Mouse (Mus musculus) bone marrow, adult 2 months (tissue): Measurements from ENCODE around the gene Siah2. TPM values are rescaled to one million over a fixed set of nuclear protein-coding genes. Genes with fewer than 3 reads are reported as not detected.

Experiments used
- H3K27ac ChIP-seq: fragments of 200-500 bp; 2 replicates; pipeline ENCODE4 v1.5.1; 2012; ENCODE audit warnings: low read depth, mild to moderate bottlenecking, control low read depth, inconsistent platforms, low read length; ENCODE audit not compliant: control insufficient read depth, poor library complexity, insufficient read depth
- H3K4me1 ChIP-seq: fragments of 200-500 bp; 2 replicates; pipeline ENCODE4 v1.6.1; 2011; ENCODE audit warnings: low read length; ENCODE audit not compliant: control insufficient read depth, insufficient read depth
- H3K4me3 ChIP-seq: fragments of 200-500 bp; replicated peaks from 2 replicates; pipeline ENCODE3; 2011; ENCODE audit warnings: mild to moderate bottlenecking, low read depth, low read length, control low read depth; ENCODE audit not compliant: control insufficient read depth
- CTCF ChIP-seq: fragments of 200-500 bp; IDR thresholded peaks from 2 replicates; pipeline ENCODE4 v1.5.1; 2011; ENCODE audit warnings: low read length, control low read depth; ENCODE audit not compliant: control insufficient read depth, insufficient read depth
- POLR2A ChIP-seq: fragments of 200-500 bp; IDR thresholded peaks from 2 replicates; pipeline ENCODE4 v1.6.1; 2011; ENCODE audit warnings: low read depth, mild to moderate bottlenecking, control low read depth, low read length, borderline replicate concordance; ENCODE audit not compliant: control insufficient read depth
- WGBS: fragments of 180-500 bp; shearing (Covaris S2); methylation state at CpG from one replicate; pipeline ENCODE4 v1.1.7; 2018; 5-methylcytosine and 5-hydroxymethylcytosine counted together
- polyA plus RNA-seq: library from polyadenylated mRNA; stranded (reverse); fragments of >200 nt; gene quantifications from 2 replicates; pipeline ENCODE4 v1.2.4, GENCODE M21; 2011; ENCODE audit warnings: low replicate concordance; ENCODE audit not compliant: missing spikeins, insufficient read depth, insufficient read length

The Siah2 gene
- 1.6 and 3.9 TPM in 2 replicates for polyA plus RNA-seq

DNA sequence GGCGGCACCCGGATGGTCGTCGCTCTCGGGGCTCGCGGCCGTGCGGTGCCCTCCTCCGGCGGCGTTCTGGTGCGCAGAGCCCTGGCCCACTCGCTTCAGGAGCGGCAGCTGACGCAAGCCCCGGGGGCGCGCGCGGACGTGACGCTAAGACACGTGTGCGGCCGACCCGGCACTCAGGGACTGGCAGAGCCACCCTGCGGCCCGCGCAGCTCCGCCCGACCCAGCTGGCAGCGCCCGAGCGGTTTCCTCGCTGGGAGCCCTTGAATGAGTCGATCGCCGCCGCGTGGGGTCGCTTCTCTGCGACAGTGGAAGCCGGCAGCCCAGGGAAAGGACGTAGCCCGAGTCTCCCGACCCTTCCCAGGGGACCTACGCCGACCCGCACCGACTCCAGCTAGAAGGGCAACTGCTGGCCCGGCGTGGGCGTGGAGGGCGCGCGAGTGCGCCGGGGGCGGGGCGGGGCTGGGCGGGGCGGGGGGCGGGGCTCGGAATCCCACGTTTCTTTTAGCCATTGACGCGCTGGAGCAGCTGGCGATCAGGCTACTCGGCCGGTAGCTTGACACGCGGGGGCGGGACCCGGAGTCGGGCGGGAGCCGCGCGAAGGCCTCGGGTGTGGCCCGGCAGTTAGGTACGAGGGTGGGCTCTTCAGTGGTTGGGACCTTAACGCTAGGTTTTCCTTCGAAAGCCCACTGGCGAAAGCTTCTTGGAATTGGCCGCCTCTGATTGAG, at the start of gene Siah2:
Gene Siah2, minus strand, starts transcription at position 404 of the 725 bp plus-strand sequence.
- Histone ChIP-seq H3K4me3 (peak within 1 kb of the TSS; percentile 95), H3K27ac (peak within 1 kb of the TSS; percentile 95), H3K4me1 (no peaks in the 10 kb centered on the region)
- no peak for TF ChIP-seq CTCF
- peak; percentile 55; the same call in 1 of the 2 replicates for TF ChIP-seq POLR2A
- WGBS: under 1% methylated on average over 82 of the region's 87 CpGs

- Histone ChIP-seq H3K27ac (no peak overlapping the region), H3K4me3 (no peak overlapping the region), H3K4me1 (no peaks in the 10 kb centered on the region)
- 51% methylated on average over 2 of the region's 2 CpGs for WGBS
- TF ChIP-seq CTCF (no peak), POLR2A (no peak)
These were observed 47.3 kb upstream of the Siah2 start for GRCm38 (mm10) chr3:58739536-58739935.

DNA sequence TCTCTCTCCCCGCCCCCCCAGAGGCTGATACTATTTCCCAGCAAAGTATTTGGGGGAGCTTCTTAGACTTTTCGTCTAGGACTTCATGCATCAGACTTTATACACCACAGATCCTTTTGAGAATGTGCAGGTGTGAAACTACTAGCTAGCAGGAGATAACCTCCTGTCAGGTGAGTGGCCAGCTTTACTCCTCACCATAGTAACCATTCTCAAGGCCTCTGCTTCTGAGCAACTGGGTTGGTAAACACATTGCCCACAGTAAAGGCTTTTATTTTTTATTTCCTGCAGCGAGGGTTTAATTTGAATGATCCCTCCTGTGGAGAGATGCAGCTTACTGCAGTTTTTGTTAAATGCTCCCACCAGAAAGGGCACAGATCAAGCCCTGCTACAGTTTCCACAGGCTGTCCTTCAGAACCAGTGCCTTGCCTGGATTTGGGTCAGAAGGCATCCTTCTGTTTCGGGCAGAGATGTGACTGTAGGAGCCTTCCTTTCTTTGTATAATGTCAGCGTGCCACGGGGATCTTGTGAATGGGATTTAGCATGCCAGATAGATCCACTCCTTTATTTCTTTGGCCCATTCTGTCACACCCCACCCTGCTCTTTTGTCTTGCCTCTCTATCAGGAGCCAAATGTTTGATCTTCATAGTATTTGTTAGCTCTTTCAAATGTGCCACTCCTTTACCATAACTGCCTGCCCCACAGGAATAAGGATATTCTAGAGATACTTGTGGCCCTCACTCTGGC, 46.3 kb upstream of the Siah2 start:
- Histone ChIP-seq H3K4me1 (no peaks in the 10 kb centered on the region), H3K4me3 (no peak overlapping the region), H3K27ac (no peak overlapping the region)
- TF ChIP-seq CTCF: no peak
- TF ChIP-seq POLR2A: no peak
- WGBS: 67% methylated on average over 6 of the region's 6 CpGs

- Histone ChIP-seq H3K4me1 (no peaks in the 10 kb centered on the region), H3K4me3 (no peak overlapping the region), H3K27ac (no peak overlapping the region)
- 81% methylated on average over 5 of the region's 5 CpGs for WGBS
- TF ChIP-seq POLR2A (no peak), CTCF (no peak)
These were observed 39.3 kb upstream of the Siah2 start for GRCm38 (mm10) chr3:58731520-58731919.

GRCm38 (mm10) chr3:58730580-58730979, 38.4 kb upstream of the Siah2 start:
- H3K27ac ChIP-seq: no peak overlapping the region
- WGBS: 78% methylated on average over 3 of the region's 3 CpGs
- H3K4me3 ChIP-seq: no peak overlapping the region
- no peaks in the 10 kb centered on the region for H3K4me1 ChIP-seq
- no peak for TF ChIP-seq CTCF

GRCm38 (mm10) chr3:58729549-58729948, 37.3 kb upstream of the Siah2 start:
- no peak overlapping the region for H3K27ac ChIP-seq
- TF ChIP-seq POLR2A: no peak
- TF ChIP-seq CTCF: no peak
- H3K4me3 ChIP-seq: no peak overlapping the region
- no peaks in the 10 kb centered on the region for H3K4me1 ChIP-seq

- 69% methylated on average over 4 of the region's 4 CpGs for WGBS
- Histone ChIP-seq H3K4me3 (no peak overlapping the region), H3K4me1 (no peaks in the 10 kb centered on the region), H3K27ac (no peak overlapping the region)
- no peak for TF ChIP-seq CTCF
- TF ChIP-seq POLR2A: no peak
These were observed 35.4 kb upstream of the Siah2 start for GRCm38 (mm10) chr3:58727601-58728000.

DNA sequence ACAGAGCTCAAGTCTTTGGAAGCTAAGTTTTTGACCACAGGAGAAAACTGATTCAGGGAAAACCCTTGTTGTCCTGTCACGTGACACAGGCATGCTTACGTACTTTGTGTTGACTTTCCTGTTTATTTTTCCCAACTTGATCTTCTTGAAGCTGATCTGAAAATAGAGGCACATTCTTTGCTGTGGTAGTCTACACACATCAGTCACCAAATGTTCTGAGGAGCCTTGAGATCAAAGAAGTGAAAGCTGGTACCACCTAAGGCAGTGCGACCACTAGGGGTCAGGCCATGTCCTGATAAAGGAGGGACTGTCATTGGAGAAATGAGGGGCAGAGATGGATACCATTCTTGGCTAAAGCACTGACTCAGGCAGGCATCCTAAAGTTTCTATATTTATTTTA, 34.8 kb upstream of the Siah2 start:
- Histone ChIP-seq H3K4me1 (no peaks in the 10 kb centered on the region), H3K4me3 (no peak overlapping the region), H3K27ac (no peak overlapping the region)
- TF ChIP-seq POLR2A (no peak), CTCF (peak; percentile 47; the same call in 1 of the 2 replicates)
- 57% methylated on average over 3 of the region's 3 CpGs for WGBS
